Mouse (Mus musculus): ENCODE data around the gene Socs2.

DNA sequence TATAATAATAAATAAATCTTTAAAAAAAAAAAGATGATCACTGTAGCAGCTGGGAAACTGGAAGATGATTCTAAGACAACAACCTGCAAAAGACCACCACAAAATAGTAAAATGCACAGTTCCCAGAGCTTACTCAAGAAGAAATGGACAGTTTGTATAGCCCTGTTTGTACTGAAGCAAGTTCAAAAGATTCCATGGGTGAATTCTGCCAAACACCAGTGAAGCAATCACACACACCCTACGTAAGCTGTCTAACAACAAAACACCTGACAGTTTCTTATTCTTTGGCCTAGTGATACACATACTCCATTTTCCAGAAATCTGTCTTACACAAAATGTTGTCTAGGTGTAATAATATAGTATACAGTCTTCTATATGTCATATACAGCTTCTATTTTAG is 12.1 kb upstream of the Socs2 start:
- TF ChIP-seq CTCF (IDR thresholded peaks at IDR 0.05; ENCODE audit: insufficient read depth, low read length) = no peak
- TF ChIP-seq POLR2A (IDR thresholded peaks at IDR 0.05; ENCODE audit: borderline replicate concordance, extremely low read depth, low read depth, low read length) = no peak

All from lung, adult 2 months (tissue).